Mouse (Mus musculus) CD4-positive, CD25-positive, alpha-beta regulatory T cell, adult 4 months (primary cell): ENCODE data around the gene Ssbp3. TPM values are rescaled to one million over a fixed set of nuclear protein-coding genes. Genes with fewer than 3 reads are reported as not detected.

ENCODE experiments used
- ATAC-seq: one replicate; pipeline ENCODE4 v1.8.0; 2017
- polyA plus RNA-seq, 2 experiments: library from polyadenylated mRNA; unstranded; fragments of 100-300 nt; shearing (Covaris generic); gene quantifications; one replicate each; pipeline ENCODE4 v1.2.1; 2017

Gene Ssbp3
- polyA plus RNA-seq, 2 experiments from 2014 or later = 60.0 to 60.9 TPM

DNA sequence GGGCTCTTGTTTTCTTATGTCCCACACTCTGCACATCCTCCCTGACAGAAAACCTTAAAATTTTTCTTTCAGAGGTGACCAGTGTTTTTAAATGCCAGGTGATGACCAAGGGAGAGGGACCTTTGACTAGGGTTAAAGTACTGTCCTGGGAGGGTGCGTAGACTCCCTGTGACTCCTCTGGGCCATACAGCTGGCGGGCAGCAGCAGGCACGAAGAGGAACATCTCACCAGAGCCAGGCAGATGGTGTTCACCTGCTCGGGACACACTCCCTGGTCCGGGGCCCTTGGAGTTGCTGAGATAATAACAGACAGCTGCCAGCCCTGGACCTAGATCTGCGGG is 78.4 kb downstream of the Ssbp3 start:
- no peak for ATAC-seq

DNA sequence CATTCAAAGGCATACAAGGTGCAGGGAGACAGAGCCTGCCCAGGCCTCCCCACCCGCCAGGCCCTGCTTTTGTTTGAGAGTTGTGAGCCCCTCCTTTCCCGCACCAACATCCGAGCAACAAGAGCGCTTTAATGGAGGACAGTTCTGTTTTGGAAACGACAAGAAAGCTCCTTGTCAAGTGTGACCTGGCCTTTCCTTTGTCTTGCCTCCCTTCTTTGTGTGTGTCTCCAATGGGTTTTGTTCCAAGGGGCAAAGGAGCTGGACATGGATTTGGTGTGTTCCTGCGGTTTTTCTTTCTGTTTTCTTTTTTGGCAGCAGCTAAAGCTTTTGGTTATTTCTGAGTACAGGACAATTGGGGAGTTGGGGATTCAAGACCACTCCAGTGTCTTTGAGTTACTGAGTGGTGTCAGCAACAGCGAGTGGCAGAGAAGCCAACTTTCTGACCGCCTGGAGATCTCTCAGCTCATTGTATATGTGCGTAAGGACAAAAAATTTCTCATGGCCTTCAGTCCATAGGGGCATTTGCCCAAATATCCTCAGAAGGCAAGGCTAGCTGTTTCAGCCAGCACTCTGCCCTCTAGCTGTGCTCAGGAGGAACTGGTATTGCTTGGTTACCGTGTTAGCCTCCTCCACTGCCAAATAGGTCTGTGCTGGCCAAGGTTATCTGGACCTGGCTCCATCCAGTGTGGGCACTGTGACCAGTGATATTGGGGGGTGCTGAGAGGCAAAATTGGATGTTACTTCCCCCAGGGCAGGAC is 78.9 kb downstream of the Ssbp3 start:
- no peak for ATAC-seq

DNA sequence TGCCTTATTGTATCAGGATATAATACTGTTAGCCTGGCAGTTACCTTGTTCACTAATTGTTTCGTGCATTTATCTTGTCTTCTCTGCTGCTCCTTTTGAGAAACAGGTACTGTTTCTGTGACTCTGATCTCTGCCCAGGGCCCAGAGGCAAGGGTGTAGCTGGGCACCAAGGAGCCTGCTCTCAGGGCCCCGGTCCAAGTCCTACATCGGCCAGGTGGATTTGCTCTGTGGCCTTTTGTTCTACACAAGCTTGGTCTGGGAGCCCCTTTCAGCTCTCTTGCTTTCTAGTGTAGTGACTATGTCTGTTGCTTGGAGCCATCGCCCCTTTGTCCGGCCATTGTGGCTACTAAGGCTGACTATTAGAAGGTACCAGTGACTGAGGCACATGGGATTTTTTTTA is 82.6 kb downstream of the Ssbp3 start:
- ATAC-seq = no peak

DNA sequence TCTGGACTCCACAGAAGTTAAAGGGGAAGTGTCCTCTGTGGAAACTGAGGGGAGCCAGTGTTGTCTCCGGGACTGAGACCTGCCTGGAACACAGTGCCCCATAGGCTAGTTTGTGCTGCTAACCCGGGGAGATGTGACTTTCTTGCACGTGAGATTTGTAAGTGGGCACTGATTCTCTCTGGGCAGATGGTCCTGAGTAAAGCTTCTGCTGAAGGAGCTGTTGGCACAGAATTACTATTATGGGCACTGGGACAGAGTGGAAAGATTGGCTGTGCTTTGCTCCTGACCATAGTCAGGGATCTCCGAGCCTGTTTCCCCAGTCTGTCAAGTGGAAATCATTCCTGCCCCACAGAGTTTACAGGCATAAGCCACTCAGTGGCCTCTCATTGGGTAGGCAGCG is 83.8 kb downstream of the Ssbp3 start:
- ATAC-seq = no peak

DNA sequence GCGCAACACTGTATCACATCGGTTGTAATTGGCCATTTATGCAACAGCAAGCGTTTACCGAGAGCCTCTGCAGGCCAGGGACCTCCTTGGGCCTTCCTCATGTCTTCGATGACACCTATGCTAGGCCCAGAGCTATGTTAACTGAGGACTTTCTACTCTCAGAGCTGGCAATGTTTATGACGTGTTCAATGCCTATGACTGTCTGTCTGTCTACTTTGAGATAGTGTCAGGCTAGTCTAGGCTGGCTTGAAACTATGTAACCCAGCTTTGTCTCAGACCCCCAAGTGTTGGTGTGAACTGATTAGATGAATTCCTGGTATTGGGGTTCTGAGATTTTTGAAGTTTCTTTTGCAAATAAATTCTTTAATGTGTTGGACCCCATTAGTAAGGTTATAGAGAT is 84.6 kb downstream of the Ssbp3 start:
- no peak for ATAC-seq

DNA sequence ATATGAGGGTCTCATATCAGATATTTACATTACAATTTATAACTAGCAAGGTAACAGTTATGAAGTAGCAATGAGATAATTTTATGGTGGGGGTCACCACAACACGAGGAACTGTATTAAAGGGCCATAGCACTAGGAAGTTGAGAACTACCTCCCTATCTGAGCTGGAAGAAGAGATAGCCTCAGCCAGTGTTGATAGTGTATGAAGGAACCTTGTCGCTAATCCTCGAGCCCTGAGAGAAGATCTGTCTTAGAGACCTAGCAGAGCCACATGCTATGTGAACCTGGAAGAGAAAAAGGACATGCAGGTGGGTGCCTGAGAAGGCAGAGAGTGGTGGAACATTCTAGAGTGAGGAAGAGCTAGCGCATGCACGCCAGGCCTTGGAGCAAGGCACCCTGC is 85.0 kb downstream of the Ssbp3 start:
- ATAC-seq = no peak

DNA sequence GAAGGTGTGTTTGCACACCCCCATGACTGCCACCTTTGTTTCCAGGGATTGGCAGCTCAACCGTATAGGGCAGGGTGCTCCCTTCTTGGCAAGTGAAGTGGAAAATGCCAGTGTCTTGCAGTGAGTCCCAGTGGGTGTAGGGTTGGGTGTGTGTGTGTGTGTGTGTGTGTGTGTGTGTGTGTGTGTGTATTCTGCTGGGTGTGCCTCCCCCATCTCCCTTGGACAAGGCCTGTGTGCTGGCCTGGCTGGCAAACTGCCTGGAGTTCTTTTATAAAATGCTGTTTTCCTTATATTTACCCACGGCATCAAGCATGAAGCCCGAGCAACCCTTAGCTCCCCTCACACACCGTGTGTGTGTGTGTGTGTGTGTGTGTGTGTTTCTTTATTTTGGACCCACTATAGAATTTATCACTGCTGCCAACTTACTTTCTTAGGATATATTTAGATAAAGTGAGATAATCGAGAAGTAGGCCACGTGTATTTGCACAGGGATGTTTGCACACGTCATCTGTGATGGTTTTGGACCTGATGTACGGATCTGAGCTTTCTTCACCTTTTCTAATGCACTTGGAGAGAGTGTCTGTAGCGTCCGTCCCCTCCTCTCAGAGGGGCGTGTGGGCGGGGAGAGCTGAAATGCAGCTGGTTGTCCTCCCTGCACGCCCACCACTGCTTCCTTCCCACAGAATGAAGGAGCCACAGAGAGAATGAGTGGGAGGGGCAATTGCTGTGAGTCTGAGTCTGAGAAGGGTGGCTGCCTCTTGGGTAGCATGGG is 86.0 kb downstream of the Ssbp3 start:
- no peak for ATAC-seq

DNA sequence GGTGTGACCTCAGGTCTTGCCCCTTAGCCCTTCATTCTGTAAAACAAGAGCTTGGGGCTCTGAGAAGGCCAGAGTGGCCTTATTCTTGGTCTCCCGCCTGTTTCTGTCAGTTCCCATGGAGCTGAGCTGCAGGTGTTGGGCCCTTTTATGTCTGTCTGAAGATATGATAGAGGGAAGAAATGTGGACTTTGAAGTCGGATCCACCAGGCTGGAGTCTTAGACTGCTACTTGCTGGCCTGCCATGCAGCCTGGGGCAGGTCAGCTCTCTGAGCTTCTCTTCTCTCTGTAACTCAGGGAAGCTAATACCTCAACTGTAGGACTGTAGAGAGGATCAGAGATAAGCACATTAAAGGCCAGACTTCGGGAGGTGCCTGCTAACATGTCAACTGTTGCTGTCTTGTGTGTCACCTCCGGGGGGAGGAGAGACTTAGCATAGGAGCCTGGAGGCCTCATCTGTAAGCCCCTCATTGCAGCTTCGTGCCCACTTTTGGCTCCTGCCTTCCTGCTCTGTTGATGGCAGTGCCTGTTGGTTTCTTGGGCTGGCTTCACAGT is 90.8 kb downstream of the Ssbp3 start:
- no peak for ATAC-seq

DNA sequence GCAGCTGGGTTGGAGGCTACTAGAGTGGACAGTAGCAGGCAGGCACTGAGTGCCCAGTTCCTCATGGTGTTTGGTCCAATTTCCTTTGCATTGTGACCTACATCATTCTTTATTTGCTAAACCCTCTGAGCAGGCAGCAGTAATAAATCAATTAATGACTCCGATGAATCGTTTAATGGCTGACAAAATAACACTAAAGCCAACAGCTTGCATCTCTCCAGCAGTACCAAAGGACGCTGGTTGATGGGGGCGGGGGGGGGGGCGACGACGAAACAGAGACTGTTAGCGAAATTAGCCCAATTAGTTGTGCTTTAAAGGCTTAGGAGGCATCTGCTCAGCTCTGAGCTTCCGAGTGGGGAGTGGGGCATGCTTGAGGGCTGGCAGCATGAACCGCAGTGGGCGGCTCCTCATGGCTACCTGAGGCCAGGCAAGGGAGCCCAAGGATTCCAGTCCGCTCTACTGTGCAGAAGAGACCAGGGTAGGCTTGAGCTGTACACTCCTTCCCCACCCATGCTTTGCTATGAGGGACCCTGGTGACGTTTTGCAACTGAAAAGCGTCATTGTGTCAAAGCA is 91.5 kb downstream of the Ssbp3 start:
- ATAC-seq = no peak

DNA sequence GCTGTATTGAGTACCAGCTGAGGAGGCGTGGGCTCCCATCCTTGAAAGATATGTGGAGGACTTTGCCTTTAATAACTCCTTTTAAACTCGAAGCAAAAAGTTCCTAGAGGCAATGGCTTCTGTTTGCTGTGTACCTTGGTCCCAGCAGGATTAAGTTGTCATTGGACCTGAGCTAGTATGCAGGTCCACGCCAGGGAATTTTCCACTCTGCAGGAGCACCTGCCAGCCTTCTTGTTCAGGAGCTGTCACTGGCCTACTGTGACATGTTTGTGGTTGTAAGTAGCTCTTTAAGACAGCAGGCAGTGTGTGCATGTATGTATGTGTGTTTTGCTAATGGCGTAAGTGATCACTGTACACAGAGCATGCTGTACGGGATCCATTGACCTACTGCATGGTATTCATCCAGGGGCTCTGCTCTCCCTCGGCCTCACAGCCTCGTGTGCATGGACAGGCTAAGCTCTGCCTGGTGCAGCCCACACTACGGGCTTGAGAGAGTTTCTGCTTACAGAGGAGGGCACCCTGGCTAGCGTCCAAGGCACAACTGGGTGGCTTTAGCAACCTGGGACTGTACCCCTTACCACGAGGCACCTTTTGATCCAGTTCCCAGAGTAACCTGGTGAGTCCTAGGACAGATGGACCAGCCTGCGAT is 92.1 kb downstream of the Ssbp3 start:
- ATAC-seq = no peak

DNA sequence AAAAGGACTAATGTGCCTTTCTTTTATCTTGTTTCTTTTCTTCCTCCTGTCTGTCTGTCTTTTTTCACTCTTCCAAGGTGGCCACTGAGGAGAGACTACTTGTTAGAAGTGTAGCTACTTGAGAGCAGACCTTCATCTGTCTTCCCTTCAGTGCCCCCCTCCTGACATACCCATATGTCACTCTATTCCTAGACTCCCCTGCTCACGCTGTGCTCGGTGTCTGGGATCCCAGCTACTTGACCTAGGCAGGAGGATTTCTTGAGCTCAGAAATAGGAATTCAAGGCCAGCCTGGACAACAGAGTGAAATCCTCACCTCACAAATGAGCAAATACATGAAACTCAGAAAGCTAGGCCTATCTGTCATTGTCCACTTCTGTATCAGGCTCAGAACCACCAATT is 92.7 kb downstream of the Ssbp3 start:
- ATAC-seq = no peak

DNA sequence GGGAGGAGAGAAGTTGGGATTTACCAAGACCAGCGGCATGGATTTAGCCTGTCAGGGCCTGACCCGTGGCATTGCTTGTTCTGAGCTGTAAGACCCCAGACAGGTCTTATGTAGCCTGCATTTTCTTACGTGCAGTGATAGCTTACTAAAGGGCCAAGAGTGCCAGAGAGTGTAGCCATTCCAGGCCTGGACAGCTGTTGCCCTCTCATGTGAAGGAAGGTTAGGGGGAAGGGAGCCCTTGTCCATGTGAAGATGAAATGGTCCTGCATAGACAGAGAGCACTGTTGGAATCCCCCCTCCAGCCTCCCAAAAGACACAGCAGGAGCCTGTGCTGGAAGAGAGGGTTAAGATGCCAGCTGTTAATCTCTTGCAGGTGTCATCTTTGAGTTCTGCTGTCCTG is 93.3 kb downstream of the Ssbp3 start:
- no peak for ATAC-seq

DNA sequence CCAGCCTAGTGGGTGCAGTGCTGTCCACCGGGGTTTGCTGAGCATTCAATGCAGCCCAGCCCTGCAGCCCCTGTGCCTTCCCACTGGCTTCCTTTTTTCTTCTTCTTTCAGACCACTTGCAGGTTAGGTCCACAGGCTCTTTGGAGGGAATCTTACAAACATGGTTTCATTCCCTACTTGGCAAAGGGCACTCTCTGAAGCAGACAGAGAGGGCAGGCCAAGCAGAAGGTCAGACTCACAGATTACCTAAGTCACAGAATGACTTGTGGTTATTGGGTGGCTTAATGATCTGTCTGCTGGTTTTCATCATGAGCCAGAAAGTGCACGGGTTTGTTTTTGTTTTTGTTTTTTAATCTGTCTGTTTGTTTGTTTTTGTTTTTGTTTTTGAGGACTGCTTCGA is 93.8 kb downstream of the Ssbp3 start:
- no peak for ATAC-seq

DNA sequence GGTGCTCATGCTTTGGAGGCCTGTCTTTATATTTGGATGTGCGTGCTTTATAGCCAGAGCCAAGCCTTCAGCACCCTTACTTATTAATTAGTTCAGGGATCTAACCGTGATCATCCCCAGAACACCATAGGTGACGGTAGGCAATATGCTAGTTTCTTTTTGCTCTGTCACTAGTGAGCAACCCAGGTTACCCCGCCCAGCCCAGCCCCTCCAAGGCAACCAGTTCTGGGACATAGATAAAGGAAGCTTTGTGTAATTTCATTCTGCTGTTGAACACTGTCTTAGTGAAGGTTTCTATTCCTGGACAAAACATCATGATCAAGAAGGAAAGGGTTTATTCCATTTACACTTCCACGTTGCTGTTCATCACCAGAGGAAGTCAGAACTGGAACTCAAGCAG is 94.7 kb downstream of the Ssbp3 start:
- no peak for ATAC-seq

DNA sequence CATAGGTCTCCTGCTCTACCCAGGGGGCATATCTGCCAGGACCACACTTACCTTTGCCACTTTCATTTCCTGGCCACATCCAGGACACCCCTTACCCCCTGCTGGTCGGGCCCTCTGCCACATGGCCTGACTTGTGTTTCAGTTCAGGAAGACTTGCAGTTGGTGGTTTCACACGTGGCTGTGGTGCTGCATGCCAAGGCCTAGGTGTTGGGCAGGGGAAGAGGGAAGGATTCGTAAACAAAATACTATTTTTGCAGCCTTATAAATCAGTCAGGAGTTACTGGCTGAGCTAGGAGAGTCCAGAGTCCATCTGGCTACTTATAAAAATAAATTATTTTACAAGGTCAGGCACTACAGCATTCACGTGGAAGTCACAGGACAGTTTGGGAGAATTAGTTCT is 95.7 kb downstream of the Ssbp3 start:
- ATAC-seq = no peak

DNA sequence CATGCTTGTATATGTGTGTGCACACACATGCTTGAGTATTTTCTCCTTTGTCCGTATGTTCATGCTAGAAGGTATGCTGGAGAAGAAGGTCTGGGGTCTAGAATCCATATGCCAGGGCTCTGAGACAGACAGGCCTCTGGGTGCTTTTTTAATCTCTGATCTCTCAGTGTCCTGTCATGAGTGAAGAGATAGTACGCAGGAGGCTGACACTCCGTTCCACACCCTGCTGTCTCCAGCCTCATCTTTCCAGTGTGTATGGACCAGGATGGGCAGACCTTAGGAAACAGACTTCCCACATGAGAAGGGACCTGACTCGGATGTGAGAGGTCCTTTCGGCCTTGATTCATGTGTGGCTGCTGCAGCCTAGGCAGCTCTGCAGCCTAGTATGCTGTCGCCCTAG is 96.3 kb downstream of the Ssbp3 start:
- ATAC-seq = no peak

DNA sequence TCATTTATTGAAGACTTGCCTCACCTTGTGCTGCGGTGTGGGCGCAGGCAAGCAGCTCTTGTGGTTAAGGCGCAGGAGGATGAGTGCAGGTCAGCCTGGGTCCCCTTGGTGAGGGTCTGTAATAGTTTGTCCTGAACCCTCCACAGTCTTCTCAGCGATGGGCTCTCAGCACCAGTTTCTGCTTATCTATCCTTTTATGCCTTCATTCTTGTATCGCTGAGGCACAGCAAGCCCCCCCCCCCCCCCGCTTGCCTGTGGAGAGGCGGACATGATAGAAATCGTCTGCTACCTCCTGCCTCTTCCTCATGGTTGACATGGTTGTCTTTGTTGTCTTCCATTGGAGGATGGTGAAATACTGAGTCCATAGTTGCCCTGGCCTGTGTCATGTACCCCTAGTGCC is 96.9 kb downstream of the Ssbp3 start:
- no peak for ATAC-seq

DNA sequence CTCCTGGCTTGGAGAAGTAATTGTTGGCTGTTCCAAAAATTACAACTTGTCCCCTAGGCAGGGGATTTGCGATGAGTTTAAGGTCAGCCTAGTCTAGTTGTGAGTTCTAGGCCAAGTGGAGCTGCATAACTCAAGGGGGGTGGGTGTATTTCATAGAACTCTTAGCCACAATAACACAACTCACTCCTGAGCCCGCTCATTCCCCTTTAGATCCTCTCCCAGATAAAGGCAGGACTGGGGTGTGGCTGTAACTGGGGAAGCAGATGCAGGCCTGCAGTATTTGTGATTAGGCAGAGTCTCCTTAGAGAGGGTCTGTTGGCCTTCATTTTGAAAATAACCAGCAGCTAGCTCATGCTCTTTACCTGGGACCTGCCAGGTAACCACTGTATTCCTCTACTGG is 97.7 kb downstream of the Ssbp3 start:
- no peak for ATAC-seq

DNA sequence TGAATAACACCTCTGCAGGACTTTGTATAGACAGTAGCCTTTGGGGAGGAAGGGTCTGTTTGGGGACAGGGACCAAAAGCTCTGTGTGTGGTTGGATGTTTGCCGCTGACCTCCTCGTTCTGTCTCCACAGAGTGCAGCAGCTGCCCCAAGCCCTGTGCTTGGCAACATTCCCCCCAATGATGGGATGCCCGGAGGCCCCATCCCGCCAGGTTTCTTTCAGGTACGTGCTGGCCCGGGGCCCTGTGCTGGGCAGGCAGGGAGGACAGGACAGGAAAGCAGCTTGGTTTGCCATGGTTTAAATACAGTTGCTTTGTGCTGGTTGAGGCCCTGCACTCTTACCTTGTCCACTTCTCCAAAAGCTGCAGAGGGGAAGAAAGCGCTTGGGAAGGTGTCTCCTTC is 99.0 kb downstream of the Ssbp3 start:
- ATAC-seq = no peak

DNA sequence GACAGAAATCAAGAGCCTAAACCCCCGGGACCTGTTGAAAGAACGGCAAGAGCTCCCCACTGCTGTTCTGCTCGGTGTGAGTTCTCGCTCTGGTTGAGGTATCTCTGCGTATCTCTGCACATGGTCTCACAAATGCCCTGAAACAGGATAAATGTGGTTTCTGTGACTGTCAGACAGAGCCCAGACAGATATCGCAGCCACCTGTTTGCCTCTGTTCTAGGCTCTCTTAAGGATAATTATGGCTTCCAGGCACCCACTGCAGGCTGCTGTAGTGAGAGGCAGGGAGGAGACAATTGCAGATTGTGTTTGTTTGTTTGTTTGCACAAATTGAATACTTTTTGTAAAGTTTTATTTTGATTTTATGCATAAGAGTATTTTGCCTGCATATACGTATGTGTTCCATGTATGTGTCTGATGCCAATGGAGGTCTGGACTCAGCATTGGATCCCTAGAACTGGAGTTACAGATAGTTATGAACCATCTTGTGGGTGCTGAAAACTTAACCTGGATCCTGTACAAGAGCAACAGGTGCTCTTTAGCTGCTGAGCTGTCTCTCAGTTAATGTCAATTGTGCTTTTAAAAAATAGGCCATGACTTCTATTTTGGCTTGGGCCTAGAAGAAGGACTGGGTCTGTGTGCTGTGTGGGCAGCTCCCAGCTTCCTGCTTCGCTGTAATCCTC is 101.0 kb downstream of the Ssbp3 start:
- ATAC-seq = no peak

DNA sequence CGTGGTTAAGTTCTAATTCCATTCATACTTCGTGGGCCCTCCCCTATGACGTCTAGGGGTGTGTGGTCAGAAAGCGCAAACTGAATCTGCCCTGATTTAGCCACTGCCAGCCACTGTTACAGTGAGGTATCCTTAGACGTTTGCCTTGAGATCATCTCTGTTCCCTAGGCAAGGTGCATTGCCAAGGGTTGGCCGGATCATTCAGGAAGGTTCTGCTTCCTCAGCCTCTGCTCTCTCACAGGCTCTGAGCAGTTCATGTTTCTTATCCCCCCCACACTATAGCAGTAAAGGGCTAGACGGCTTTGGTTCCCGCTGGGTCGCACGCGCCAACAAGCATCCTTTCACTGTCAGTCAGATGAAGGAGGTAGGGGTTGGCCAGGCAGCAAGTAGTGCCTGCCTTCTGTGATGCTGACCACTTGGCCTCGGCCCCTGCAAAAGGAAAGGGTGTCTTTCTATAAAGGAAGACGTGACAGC is 101.5 kb downstream of the Ssbp3 start:
- no peak for ATAC-seq

DNA sequence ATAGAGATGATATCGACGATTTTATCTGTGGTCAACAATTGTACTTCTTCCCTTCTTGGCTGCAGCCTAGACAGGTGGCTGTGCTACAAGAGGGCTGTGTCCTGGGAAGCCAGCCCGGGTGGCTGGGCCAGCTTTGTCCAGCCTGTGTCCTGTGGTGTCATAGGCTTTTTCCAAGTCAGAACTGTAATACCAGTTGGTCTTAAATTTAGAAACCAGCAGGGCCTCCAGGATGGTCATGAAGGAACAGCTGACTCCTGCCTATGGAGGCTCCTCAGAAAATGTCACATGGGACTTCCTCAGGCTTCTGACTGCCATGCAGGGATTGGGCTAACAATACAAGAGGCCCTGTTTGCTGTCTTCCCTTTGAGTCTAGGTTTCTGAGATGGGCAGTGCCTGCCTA is 102.1 kb downstream of the Ssbp3 start:
- no peak for ATAC-seq
